Mouse (Mus musculus): ENCODE results near the gene Trim50. TPM values are rescaled to one million over a fixed set of nuclear protein-coding genes. Genes with fewer than 3 reads are reported as not detected.

The Trim50 gene
- not detected in 2 replicates for polyA plus RNA-seq (2015; fragmentation: Nextera tagmentation; extraction: Ambion mirVana)

DNA sequence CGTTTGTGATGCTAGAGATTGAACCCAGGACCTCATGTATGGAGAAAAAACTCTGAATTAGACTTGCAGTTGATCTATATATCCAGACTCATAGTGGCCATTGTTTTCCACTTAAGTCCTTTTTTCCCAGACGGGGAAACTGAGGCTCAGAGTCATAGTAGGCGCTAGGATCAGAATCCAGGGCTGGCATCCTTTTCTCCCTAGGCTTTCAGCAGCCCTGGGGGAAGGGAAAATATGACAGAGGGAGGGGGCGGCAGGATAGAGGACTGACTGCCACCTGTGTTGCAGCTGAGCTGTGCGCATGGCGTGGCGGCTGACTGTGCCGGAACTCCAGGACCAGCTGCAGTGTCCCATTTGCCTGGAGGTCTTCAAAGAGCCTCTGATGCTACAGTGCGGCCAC lies at the start of gene Trim50:
TSS of gene Trim50 (plus strand) at position 301 of the 400 bp plus-strand sequence.
- H3K4me2 ChIP-seq (ENCODE audit: low read length): no peak within 1 kb of the TSS
- DNase-seq (ENCODE audit: low spot score) (no peak), ATAC-seq (replicated peaks; ENCODE audit: low FRiP score, low read depth) (no peak)
- 45% methylated on average over 9 of the region's 9 CpGs for WGBS
- no peak for TF ChIP-seq CTCF (IDR thresholded peaks at IDR 0.05; ENCODE audit: low read depth)
- no peaks in the 10 kb centered on the region for H3K36me3 ChIP-seq (ENCODE audit: insufficient read depth, low read length)
- H3K27me3 ChIP-seq (ENCODE audit: insufficient read depth, low read length): no peaks in the 10 kb centered on the region
- H3K4me3 ChIP-seq (replicated peaks; ENCODE audit: low read depth, low read length): no peak within 1 kb of the TSS
- H3K9ac ChIP-seq (ENCODE audit: low read depth, low read length): no peak within 1 kb of the TSS
- no peak within 1 kb of the TSS for H3K27ac ChIP-seq
- no peaks in the 10 kb centered on the region for H3K4me1 ChIP-seq (replicated peaks; ENCODE audit: insufficient read depth, low read length)
- H3K9me3 ChIP-seq (replicated peaks; ENCODE audit: low read length): no peaks in the 10 kb centered on the region; the same call in 1 of the 2 replicates

DNA sequence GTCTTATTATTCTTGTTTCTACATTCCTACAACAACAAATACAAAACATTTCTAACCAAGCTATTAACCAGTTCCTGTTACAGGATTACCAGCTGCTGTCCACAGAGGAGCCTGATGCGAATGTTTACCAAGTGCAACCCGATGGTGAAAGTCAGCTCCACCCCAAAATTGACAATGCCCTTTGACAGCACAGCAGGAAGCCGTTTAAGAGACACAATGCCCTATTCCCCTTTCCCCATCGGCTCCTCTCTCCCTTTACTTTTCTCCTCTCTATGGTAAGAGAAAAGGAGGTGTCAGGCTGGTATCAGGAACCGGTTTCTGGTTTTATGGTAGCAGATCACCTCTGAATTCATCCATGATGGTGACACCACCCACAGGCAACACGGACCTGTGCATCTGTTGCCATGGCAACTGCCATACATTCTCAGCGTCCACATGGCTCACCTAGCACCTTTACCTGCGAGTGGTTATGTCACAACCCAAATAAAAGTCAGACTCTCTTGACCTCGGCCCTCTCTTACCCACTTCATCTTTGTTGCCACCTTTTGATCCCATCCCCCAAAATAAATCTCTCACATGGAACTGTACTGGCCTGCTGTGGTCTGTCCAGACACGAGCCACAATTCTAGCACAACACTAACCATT lies 46.7 kb upstream of the Trim50 start:
- no peak for TF ChIP-seq CTCF (IDR thresholded peaks at IDR 0.05; ENCODE audit: low read depth)
- H3K27ac ChIP-seq: no peak overlapping the region
- H3K4me3 ChIP-seq (replicated peaks; ENCODE audit: low read depth, low read length): no peak overlapping the region
- 47% methylated on average over 10 of the region's 10 CpGs for WGBS
- H3K9me3 ChIP-seq (replicated peaks; ENCODE audit: low read length): no peaks in the 10 kb centered on the region
- no peaks in the 10 kb centered on the region for H3K36me3 ChIP-seq (ENCODE audit: insufficient read depth, low read length)
- no peaks in the 10 kb centered on the region for H3K4me1 ChIP-seq (replicated peaks; ENCODE audit: insufficient read depth, low read length)
- ATAC-seq (replicated peaks; ENCODE audit: low FRiP score, low read depth) (no peak), DNase-seq (ENCODE audit: low spot score) (no peak)
- no peaks in the 10 kb centered on the region for H3K27me3 ChIP-seq (ENCODE audit: insufficient read depth, low read length)
- H3K9ac ChIP-seq (ENCODE audit: low read depth, low read length): no peak overlapping the region
- no peak overlapping the region for H3K4me2 ChIP-seq (ENCODE audit: low read length)

DNA sequence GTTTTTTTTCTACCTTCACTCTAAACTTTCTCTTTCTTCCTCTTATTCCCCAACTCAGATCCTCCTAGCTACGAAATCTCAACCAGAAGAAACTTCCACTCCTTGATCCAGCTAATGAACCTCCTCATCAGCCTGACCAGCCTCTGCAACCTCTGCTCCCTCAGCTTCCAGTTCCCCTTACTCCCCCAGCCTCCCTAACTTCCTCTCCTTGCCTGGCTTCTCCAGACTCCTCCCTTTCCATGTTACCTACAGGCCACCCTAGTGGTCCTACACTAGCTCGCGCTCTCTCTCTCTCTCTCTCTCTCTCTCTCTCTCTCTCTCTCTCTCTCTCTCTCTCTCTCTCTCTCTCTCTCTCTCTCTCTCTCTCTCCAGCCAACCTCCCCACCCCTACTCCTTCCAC lies 36.9 kb upstream of the Trim50 start:
- DNase-seq (ENCODE audit: low spot score) (no peak), ATAC-seq (replicated peaks; ENCODE audit: low FRiP score, low read depth) (no peak)
- Histone ChIP-seq H3K4me3 (replicated peaks; ENCODE audit: low read depth, low read length) (no peak overlapping the region), H3K27ac (no peak overlapping the region), H3K9me3 (replicated peaks; ENCODE audit: low read length) (no peaks in the 10 kb centered on the region), H3K4me2 (ENCODE audit: low read length) (no peak overlapping the region), H3K9ac (ENCODE audit: low read depth, low read length) (no peak overlapping the region), H3K36me3 (ENCODE audit: insufficient read depth, low read length) (no peaks in the 10 kb centered on the region), H3K4me1 (replicated peaks; ENCODE audit: insufficient read depth, low read length) (no peaks in the 10 kb centered on the region), H3K27me3 (ENCODE audit: insufficient read depth, low read length) (no peaks in the 10 kb centered on the region)
- no peak for TF ChIP-seq CTCF (IDR thresholded peaks at IDR 0.05; ENCODE audit: low read depth)
- 81% methylated on average over 3 of the region's 3 CpGs for WGBS

- WGBS: 66% methylated on average over 2 of the region's 2 CpGs
- Histone ChIP-seq H3K27me3 (ENCODE audit: insufficient read depth, low read length) (no peaks in the 10 kb centered on the region), H3K9ac (ENCODE audit: low read depth, low read length) (no peak overlapping the region), H3K9me3 (replicated peaks; ENCODE audit: low read length) (no peaks in the 10 kb centered on the region), H3K36me3 (ENCODE audit: insufficient read depth, low read length) (no peaks in the 10 kb centered on the region), H3K27ac (no peak overlapping the region), H3K4me3 (replicated peaks; ENCODE audit: low read depth, low read length) (no peak overlapping the region), H3K4me2 (ENCODE audit: low read length) (no peak overlapping the region), H3K4me1 (replicated peaks; ENCODE audit: insufficient read depth, low read length) (no peaks in the 10 kb centered on the region)
- ATAC-seq (replicated peaks; ENCODE audit: low FRiP score, low read depth) (no peak), DNase-seq (ENCODE audit: low spot score) (no peak)
- peak; percentile 41 for TF ChIP-seq CTCF (IDR thresholded peaks at IDR 0.05; ENCODE audit: low read depth)
These were observed 33.2 kb upstream of the Trim50 start for GRCm38 (mm10) chr5:135319856-135320255.

DNA sequence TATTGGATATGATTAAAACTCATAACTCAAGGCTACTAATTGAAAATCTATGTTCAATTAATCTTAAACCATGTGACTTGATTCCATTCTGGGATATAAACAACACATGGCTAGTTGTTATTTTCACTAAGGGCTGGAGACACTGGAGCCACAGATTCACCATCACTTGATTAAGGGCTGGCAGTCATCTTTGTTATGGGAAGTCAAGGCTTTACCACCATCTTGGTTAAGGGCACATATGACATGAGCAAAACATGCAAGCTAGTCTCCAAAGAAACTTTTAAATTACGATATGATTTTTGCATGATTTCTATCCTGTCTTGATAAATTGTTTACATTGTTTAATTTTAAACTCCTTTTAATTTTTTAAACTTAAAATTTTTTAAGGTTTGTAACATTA lies 30.9 kb upstream of the Trim50 start:
- 87% methylated on average over 1 of the region's 1 CpGs for WGBS

DNA sequence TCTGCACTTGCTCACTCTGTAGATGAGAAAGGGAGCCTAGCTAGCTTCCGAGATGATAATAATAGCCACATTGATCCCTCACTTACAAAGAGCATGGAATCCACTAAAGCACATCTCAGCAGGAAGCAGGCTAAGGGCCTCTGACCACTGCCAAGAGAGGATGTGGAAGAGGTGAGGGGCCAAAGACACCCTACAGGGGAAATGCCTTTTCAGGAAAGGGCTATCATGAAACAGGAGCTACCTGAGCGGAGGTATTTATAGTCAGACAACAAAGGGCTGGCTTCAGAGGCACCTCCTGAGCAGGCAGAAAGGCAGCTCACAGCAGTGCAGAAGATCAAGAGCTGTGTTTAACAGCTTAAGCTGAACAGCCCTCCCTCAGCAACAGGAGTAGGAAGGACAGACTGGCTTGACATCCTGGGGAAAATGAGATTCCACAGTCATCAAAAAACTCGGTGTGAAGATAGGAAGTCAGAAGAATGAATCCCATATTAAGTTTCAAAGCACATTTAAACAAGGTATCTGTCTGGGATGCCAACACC lies 26.9 kb upstream of the Trim50 start:
- 30% methylated on average over 3 of the region's 3 CpGs for WGBS
- no peak for ATAC-seq (replicated peaks; ENCODE audit: low FRiP score, low read depth)
- TF ChIP-seq CTCF (IDR thresholded peaks at IDR 0.05; ENCODE audit: low read depth): no peak
- Histone ChIP-seq H3K4me1 (replicated peaks; ENCODE audit: insufficient read depth, low read length) (no peaks in the 10 kb centered on the region), H3K36me3 (ENCODE audit: insufficient read depth, low read length) (no peaks in the 10 kb centered on the region), H3K4me2 (ENCODE audit: low read length) (no peak overlapping the region), H3K4me3 (replicated peaks; ENCODE audit: low read depth, low read length) (no peak overlapping the region), H3K27me3 (ENCODE audit: insufficient read depth, low read length) (no peaks in the 10 kb centered on the region), H3K9ac (ENCODE audit: low read depth, low read length) (no peak overlapping the region), H3K9me3 (replicated peaks; ENCODE audit: low read length) (no peaks in the 10 kb centered on the region), H3K27ac (no peak overlapping the region)
- no peak for DNase-seq (ENCODE audit: low spot score)

More for the DNA sequence above, 30.9 kb upstream of the Trim50 start:
- Histone ChIP-seq H3K9ac (ENCODE audit: low read depth, low read length) (no peak overlapping the region), H3K27me3 (ENCODE audit: insufficient read depth, low read length) (no peaks in the 10 kb centered on the region), H3K36me3 (ENCODE audit: insufficient read depth, low read length) (no peaks in the 10 kb centered on the region), H3K4me2 (ENCODE audit: low read length) (no peak overlapping the region), H3K9me3 (replicated peaks; ENCODE audit: low read length) (no peaks in the 10 kb centered on the region), H3K4me3 (replicated peaks; ENCODE audit: low read depth, low read length) (no peak overlapping the region), H3K4me1 (replicated peaks; ENCODE audit: insufficient read depth, low read length) (no peaks in the 10 kb centered on the region), H3K27ac (no peak overlapping the region)
- DNase-seq (ENCODE audit: low spot score) (no peak), ATAC-seq (replicated peaks; ENCODE audit: low FRiP score, low read depth) (no peak)
- no peak for TF ChIP-seq CTCF (IDR thresholded peaks at IDR 0.05; ENCODE audit: low read depth)
